Mouse (Mus musculus): ENCODE measurements around the gene Gypa.

DNA sequence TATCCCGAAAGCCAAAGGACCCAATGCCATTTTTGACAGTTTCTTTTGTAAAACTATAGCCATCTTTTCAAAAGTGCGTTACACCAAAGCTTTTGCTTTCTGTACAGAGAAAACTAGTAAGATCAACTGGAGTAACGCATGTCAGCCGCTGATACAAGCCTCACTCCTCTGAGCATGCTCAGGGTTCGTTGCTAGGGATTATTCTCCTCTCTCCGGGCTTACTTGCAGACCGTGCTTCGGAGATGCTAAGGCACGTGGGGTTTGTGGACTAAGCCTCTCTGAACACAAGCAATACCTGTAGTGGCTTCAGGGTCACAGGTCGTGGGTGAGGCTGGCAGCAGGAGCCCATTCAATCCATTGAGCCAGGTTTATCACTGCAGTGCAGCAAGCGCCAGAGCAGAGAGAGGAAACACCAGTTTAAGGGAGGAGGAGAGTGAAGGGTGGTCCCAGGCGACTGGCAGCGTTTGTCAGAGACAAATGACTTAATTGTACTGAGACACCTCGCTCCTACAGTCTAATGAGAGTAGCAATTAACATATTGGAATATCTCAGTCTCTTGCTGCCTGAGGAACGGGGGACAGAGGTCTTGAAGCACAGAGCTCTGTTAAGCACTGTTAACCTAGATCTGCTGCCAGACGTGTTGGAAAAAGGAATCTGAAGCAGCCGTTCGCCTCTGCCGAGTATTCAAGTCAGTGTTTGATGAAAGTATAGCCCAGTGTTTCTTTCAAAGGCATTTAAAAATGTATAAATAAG, 41.5 kb upstream of the Gypa start:
- TF ChIP-seq NRF1 (IDR thresholded peaks at IDR 0.05; ENCODE audit: insufficient read depth, low read depth, low read length, poor library complexity, severe bottlenecking) (no peak), RAD21 (IDR thresholded peaks at IDR 0.05; ENCODE audit: low read depth, low read length) (no peak), TAL1 (IDR thresholded peaks at IDR 0.05; ENCODE audit: low read length) (no peak), POLR2A (IDR thresholded peaks at IDR 0.05; ENCODE audit: control insufficient read depth in 1 of 2, insufficient read depth in 1 of 2, low read depth in 1 of 2, low read length in 2 of 2, poor library complexity in 1 of 2) (no peak), SIN3A (IDR thresholded peaks at IDR 0.05; ENCODE audit: low read length) (no peak), ZC3H11A (IDR thresholded peaks at IDR 0.05; ENCODE audit: low read depth, low read length) (no peak), ZMIZ1 (IDR thresholded peaks at IDR 0.05; ENCODE audit: low read depth, low read length) (no peak), CTCF (IDR thresholded peaks at IDR 0.05 in 2 of 3, conservative IDR thresholded peaks at IDR 0.05 in 1 of 3; ENCODE audit: control insufficient read depth in 1 of 3, insufficient read depth in 1 of 3, low read depth in 2 of 3, low read length in 3 of 3, poor library complexity in 1 of 3, severe bottlenecking in 1 of 3) (no peak)
